Mouse (Mus musculus): ENCODE measurements around the gene Cnnm2.

Gene Cnnm2

GRCm38 (mm10) chr19:46887811-46888527, 126.6 kb downstream of the Cnnm2 start:
- DNase-seq (ENCODE audit: low spot score in 2 of 2) = no peak

- DNase-seq (ENCODE audit: low spot score in 2 of 2) = no peak
Observed at GRCm38 (mm10) chr19:46889666-46890065, 128.3 kb downstream of the Cnnm2 start.

- no peak for DNase-seq (ENCODE audit: low spot score in 2 of 2)
Observed at GRCm38 (mm10) chr19:46890657-46891056, 129.3 kb downstream of the Cnnm2 start.

GRCm38 (mm10) chr19:46892856-46893255, 131.5 kb downstream of the Cnnm2 start:
- DNase-seq (ENCODE audit: low spot score in 2 of 2) = no peak

- DNase-seq (ENCODE audit: low spot score in 2 of 2) = no peak
Observed at GRCm38 (mm10) chr19:46893484-46893883, 132.1 kb downstream of the Cnnm2 start.

GRCm38 (mm10) chr19:46897135-46897534, 135.7 kb downstream of the Cnnm2 start:
- no peak for DNase-seq (ENCODE audit: low spot score in 2 of 2)

GRCm38 (mm10) chr19:46898222-46898621, 136.8 kb downstream of the Cnnm2 start:
- DNase-seq (ENCODE audit: low spot score in 2 of 2) = no peak

- DNase-seq (ENCODE audit: low spot score in 2 of 2) = no peak
Observed at GRCm38 (mm10) chr19:46899306-46899705, 137.9 kb downstream of the Cnnm2 start.

- no peak for DNase-seq (ENCODE audit: low spot score in 2 of 2)
Observed at GRCm38 (mm10) chr19:46899871-46900270, 138.5 kb downstream of the Cnnm2 start.

- DNase-seq (ENCODE audit: low spot score in 2 of 2) = no peak
Observed at GRCm38 (mm10) chr19:46900786-46901185, 139.4 kb downstream of the Cnnm2 start.

- DNase-seq (ENCODE audit: low spot score in 2 of 2) = no peak
Observed at GRCm38 (mm10) chr19:46901323-46901722, 139.9 kb downstream of the Cnnm2 start.

- no peak for DNase-seq (ENCODE audit: low spot score in 2 of 2)
Observed at GRCm38 (mm10) chr19:46903379-46903778, 142.0 kb downstream of the Cnnm2 start.

GRCm38 (mm10) chr19:46904907-46905306, 143.5 kb downstream of the Cnnm2 start:
- no peak for DNase-seq (ENCODE audit: low spot score in 2 of 2)

- DNase-seq (ENCODE audit: low spot score in 2 of 2) = no peak
Observed at GRCm38 (mm10) chr19:46905383-46905782, 144.0 kb downstream of the Cnnm2 start.

GRCm38 (mm10) chr19:46905971-46906370, 144.6 kb downstream of the Cnnm2 start:
- DNase-seq (ENCODE audit: low spot score in 2 of 2) = no peak

- DNase-seq (ENCODE audit: low spot score in 2 of 2) = no peak
Observed at GRCm38 (mm10) chr19:46908207-46908606, 146.8 kb downstream of the Cnnm2 start.

- peak; percentile 52 to 61 for DNase-seq (ENCODE audit: low spot score in 2 of 2)
Observed at GRCm38 (mm10) chr19:46908977-46909376, 147.6 kb downstream of the Cnnm2 start.

GRCm38 (mm10) chr19:46911492-46911891, 150.1 kb downstream of the Cnnm2 start:
- no peak for DNase-seq (ENCODE audit: low spot score in 2 of 2)

- DNase-seq (ENCODE audit: low spot score in 2 of 2) = no peak
Observed at GRCm38 (mm10) chr19:46913626-46914025, 152.2 kb downstream of the Cnnm2 start.

- no peak for DNase-seq (ENCODE audit: low spot score in 2 of 2)
Observed at GRCm38 (mm10) chr19:46915406-46916080, 154.1 kb downstream of the Cnnm2 start.

GRCm38 (mm10) chr19:46920571-46920970, 159.2 kb downstream of the Cnnm2 start:
- DNase-seq (ENCODE audit: low spot score in 2 of 2) = no peak

- no peak for DNase-seq (ENCODE audit: low spot score in 2 of 2)
Observed at GRCm38 (mm10) chr19:46926357-46926756, 165.0 kb downstream of the Cnnm2 start.

GRCm38 (mm10) chr19:46926951-46927350, 165.6 kb downstream of the Cnnm2 start:
- DNase-seq (ENCODE audit: low spot score in 2 of 2) = no peak

All from frontal cortex, postnatal 36 days (tissue).